ENCODE assay signal across 14 mouse cellular contexts in genomic region chr4:65532071-65532736, GRCm38 (mm10).
"Had no signal": no experiment of that assay in that cellular context is flagged by ENCODE, and none has a peak within 500 bp of the region (broad histone marks: within the 10 kb centered on the region; RNA-seq: fewer than 3 reads in every experiment).

No protein-coding gene starts in this region.

- H3K4me2 ChIP-seq: kidney, embryonic 15.5 days; limb, embryonic 12.5 days; limb, embryonic 15.5 days; liver, embryonic 13.5 days; midbrain, embryonic 11.5 days had no signal

- H3K27me3 ChIP-seq: kidney, embryonic 15.5 days; limb, embryonic 12.5 days; limb, embryonic 15.5 days; liver, embryonic 13.5 days had no signal

- H3K9me3 ChIP-seq: kidney, embryonic 15.5 days; limb, embryonic 12.5 days; limb, embryonic 15.5 days; liver, embryonic 13.5 days had no signal

- H3K27ac ChIP-seq: kidney, embryonic 15.5 days; limb, embryonic 15.5 days; liver, embryonic 13.5 days had no signal

- H3K4me1 ChIP-seq: kidney, embryonic 15.5 days; liver, embryonic 13.5 days had no signal

- H3K9ac ChIP-seq: kidney, embryonic 15.5 days; limb, embryonic 12.5 days; limb, embryonic 15.5 days; liver, embryonic 13.5 days had no signal

- DNase-seq: kidney, adult 8-10 months; kidney, postnatal 10 days; kidney, postnatal 36 days; liver, embryonic 13.5 days; lung, adult 2 months; lung, postnatal 14 days; lung, postnatal 4 days; midbrain, embryonic 14.5 days; thymus, adult 18-20 months; thymus, postnatal 36 days had no signal

- H3K36me3 ChIP-seq: kidney, embryonic 15.5 days; limb, embryonic 12.5 days; limb, embryonic 15.5 days; liver, embryonic 13.5 days had no signal

- H3K4me3 ChIP-seq: kidney, embryonic 15.5 days; limb, embryonic 12.5 days; limb, embryonic 15.5 days; liver, embryonic 13.5 days had no signal
